Mouse (Mus musculus) heart, adult 2 months (tissue): ENCODE results near the gene Pja2.

ENCODE experiments used
- CTCF ChIP-seq: fragments of 200-600 bp; IDR thresholded peaks from 2 replicates; pipeline ENCODE4 v1.8.1; 2022; ENCODE audit warnings: antibody characterized with exemption, mild to moderate bottlenecking, moderate library complexity
- POLR2A ChIP-seq: fragments of 200-500 bp; IDR thresholded peaks from 2 replicates; pipeline ENCODE4 v1.6.1; 2011; ENCODE audit warnings: mild to moderate bottlenecking, low read depth, low read length, control low read depth; ENCODE audit not compliant: insufficient read depth

DNA sequence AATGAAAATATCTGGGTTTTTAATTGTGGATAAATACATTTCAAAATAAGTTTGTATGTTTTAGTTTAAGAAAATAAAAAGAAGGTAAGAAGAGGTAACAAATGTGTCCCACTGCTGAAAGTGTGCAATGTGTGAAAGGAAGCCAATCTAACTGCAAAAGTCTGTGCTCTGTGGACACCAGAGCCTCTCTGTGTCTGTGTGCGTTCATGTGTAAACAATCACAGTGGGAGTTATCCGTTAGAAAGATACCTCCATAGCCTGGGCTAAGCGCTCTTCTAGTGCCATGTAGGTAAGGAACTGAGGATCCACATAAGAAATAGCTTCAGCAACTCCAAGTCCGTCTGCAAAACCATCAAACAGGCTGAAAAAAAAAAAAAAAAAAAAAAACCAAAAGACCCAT, 42.0 kb downstream of the Pja2 start:
- no peak for TF ChIP-seq CTCF
- TF ChIP-seq POLR2A, result no peak
